ENCODE assay signal across 7 mouse cellular contexts in genomic region chr13:73603522-73604155, GRCm38 (mm10). TPM values are rescaled to one million over a fixed set of nuclear protein-coding genes. Genes with fewer than 3 reads are reported as not detected.
DNase-seq lines count a peak whose midpoint lies in the region; ATAC-seq lines count a peak whose summit lies in the region.

TSS of gene Clptm1l (plus strand) at chr13:73604006.

- intact Hi-C loops in gastrocnemius, postnatal 36 days (cut with DNase I), result loop anchor here (5.0 to 10.0 kb wide), 2 partner anchors 91 to 269 kb away; no protein-coding TSS in a partner anchor
- intact Hi-C loops in left cerebral cortex, postnatal 25 days (cut with DNase I), result loop anchor here (2.0 to 5.0 kb wide), 3 partner anchors 91 to 276 kb away; partner anchors contain the start of genes Mrpl36 and Ndufs6

- H3K4me2 ChIP-seq in intestine, embryonic 15.5 days (replicated peaks), result peak within 1 kb of the TSS; percentile 78

- peak within 1 kb of the TSS; percentile 83 for H3K4me3 ChIP-seq in intestine, embryonic 15.5 days (replicated peaks)
- peak within 1 kb of the TSS; percentile 81 for H3K4me3 ChIP-seq in midbrain, embryonic 10.5 days

- H3K4me1 ChIP-seq in intestine, embryonic 15.5 days (replicated peaks), result peaks cover 7% of the 10 kb centered on the region
- peaks cover 24% of the 10 kb centered on the region for H3K4me1 ChIP-seq in midbrain, embryonic 10.5 days

- WGBS in intestine, embryonic 15.5 days, result under 1% methylated on average over 53 of the region's 53 CpGs
- WGBS in midbrain, embryonic 10.5 days, result under 1% methylated on average over 53 of the region's 53 CpGs

- H3K27ac ChIP-seq in intestine, embryonic 15.5 days, result peak within 1 kb of the TSS; percentile 54; the same call in 1 of the 2 replicates
- peak within 1 kb of the TSS; percentile 92 for H3K27ac ChIP-seq in midbrain, embryonic 10.5 days (replicated peaks)

- peaks cover 10% of the 10 kb centered on the region for H3K36me3 ChIP-seq in intestine, embryonic 15.5 days
- peaks cover 27% of the 10 kb centered on the region for H3K36me3 ChIP-seq in midbrain, embryonic 10.5 days

- peak within 1 kb of the TSS; percentile 77 for H3K9ac ChIP-seq in intestine, embryonic 15.5 days

- no peaks in the 10 kb centered on the region for H3K27me3 ChIP-seq in intestine, embryonic 15.5 days (replicated peaks)
- no peaks in the 10 kb centered on the region for H3K27me3 ChIP-seq in midbrain, embryonic 10.5 days (ENCODE audit: low read depth, poor library complexity, severe bottlenecking)

- peak; percentile 99 for DNase-seq in adrenal gland, adult 2 months
- peak; percentile 92 for DNase-seq in embryo, embryonic 11.5 days (ENCODE audit: low read depth, low spot score)
- peak; percentile 92 to 95 for DNase-seq in gastrocnemius, postnatal 36 days
- DNase-seq in left cerebral cortex, postnatal 25 days (ENCODE audit: low spot score in 2 of 2), result peak; percentile 99
- DNase-seq in midbrain, embryonic 10.5 days (ENCODE audit: low spot score), result peak; percentile 96
- peak; percentile 97 for DNase-seq in right cerebral cortex, postnatal 4 days

- peak; percentile 99 for ATAC-seq in intestine, embryonic 15.5 days

- H3K9me3 ChIP-seq in intestine, embryonic 15.5 days, result no peaks in the 10 kb centered on the region
- no peaks in the 10 kb centered on the region for H3K9me3 ChIP-seq in midbrain, embryonic 10.5 days (replicated peaks)

RNA-seq across cellular contexts. Expression of gene Clptm1l, which starts in this region (rescaled TPM):
- 100 to 1,000 TPM; 161 to 166 TPM for total RNA-seq in adrenal gland, adult 2 months (2021)
- 118 and 141 TPM in 2 replicates for polyA plus RNA-seq in adrenal gland, adult 2 months (2012; rRNA removed)
- total RNA-seq in gastrocnemius, postnatal 36 days (2021), result 10 to 100 TPM; 28.8 to 30.1 TPM
- polyA plus RNA-seq in intestine, embryonic 15.5 days (2015; fragmentation: Nextera tagmentation; extraction: Ambion mirVana), result 137 and 164 TPM in 2 replicates
- 100 to 1,000 TPM; 125 to 128 TPM for total RNA-seq in left cerebral cortex, postnatal 25 days (2021)
- polyA plus RNA-seq in midbrain, embryonic 10.5 days (2016; fragmentation: Nextera tagmentation; extraction: Ambion mirVana), result 98.2 and 102 TPM in 2 replicates

Comparison
In these comparisons a context has a peak if more than half of its experiments do, and no peak if none do; other contexts are left out.
1. Peak in every context shown above with its lines: DNase-seq, ATAC-seq, H3K4me3 ChIP-seq and H3K27ac ChIP-seq.
2. RNA of gene Clptm1l (total RNA-seq): 161 to 166 TPM in adrenal gland, adult 2 months and 125 to 128 TPM in left cerebral cortex, postnatal 25 days; 28.8 to 30.1 TPM in gastrocnemius, postnatal 36 days; every median in the first group is over 4 times any median in the second.